In genomic region chr2:115581989-115582608, GRCm38 (mm10) we compare ENCODE assay signal across 8 mouse cellular contexts. TPM values are rescaled to one million over a fixed set of nuclear protein-coding genes. Genes with fewer than 3 reads are reported as not detected.
DNase-seq lines count a peak whose midpoint lies in the region; ATAC-seq and TF ChIP-seq lines count a peak whose summit lies in the region.

No protein-coding gene starts in this region.

- TF ChIP-seq CTCF in ES-Bruce4 (IDR thresholded peaks at IDR 0.05; ENCODE audit: low read depth, low read length): no peak

- H3K36me3 ChIP-seq in heart, embryonic 12.5 days: no peaks in the 10 kb centered on the region
- H3K36me3 ChIP-seq in ES-Bruce4 (ENCODE audit: control insufficient read depth, insufficient read depth, low read length, poor library complexity, severe bottlenecking): no peaks in the 10 kb centered on the region
- no peaks in the 10 kb centered on the region for H3K36me3 ChIP-seq in embryonic facial prominence, embryonic 13.5 days
- H3K36me3 ChIP-seq in limb, embryonic 11.5 days (ENCODE audit: control insufficient read depth, insufficient read depth, low read length): no peaks in the 10 kb centered on the region
- H3K36me3 ChIP-seq in stomach, embryonic 15.5 days: no peaks in the 10 kb centered on the region

- TF ChIP-seq EP300 in ES-Bruce4 (IDR thresholded peaks at IDR 0.05; ENCODE audit: insufficient read depth, low read depth, low read length): no peak

- H3K27ac ChIP-seq in heart, embryonic 12.5 days (ENCODE audit: poor library complexity, severe bottlenecking): peak overlapping the region; percentile 35
- H3K27ac ChIP-seq in ES-Bruce4 (ENCODE audit: insufficient read depth, low read length): 0 out of 2 replicates have a peak overlapping the region, but pooled peaks have one; percentile 29
- no peak overlapping the region for H3K27ac ChIP-seq in embryonic facial prominence, embryonic 13.5 days
- H3K27ac ChIP-seq in limb, embryonic 11.5 days (replicated peaks; ENCODE audit: low read depth, low read length): no peak overlapping the region
- peak overlapping the region; percentile 86; the same call in 1 of the 2 replicates for H3K27ac ChIP-seq in stomach, embryonic 15.5 days

- H3K4me2 ChIP-seq in heart, embryonic 12.5 days: peak overlapping the region; percentile 74
- peak overlapping the region; percentile 76 for H3K4me2 ChIP-seq in embryonic facial prominence, embryonic 13.5 days
- peak overlapping the region; percentile 43 for H3K4me2 ChIP-seq in limb, embryonic 11.5 days (ENCODE audit: low read depth, severe bottlenecking)
- H3K4me2 ChIP-seq in stomach, embryonic 15.5 days: peak overlapping the region; percentile 67

- TF ChIP-seq POLR2A in ES-Bruce4 (IDR thresholded peaks at IDR 0.05; ENCODE audit: insufficient read depth, low read length): no peak

- ATAC-seq in heart, embryonic 12.5 days (ENCODE audit: insufficient number of reproducible peaks, low FRiP score): no peak
- no peak for ATAC-seq in embryonic facial prominence, embryonic 13.5 days (ENCODE audit: insufficient number of reproducible peaks, insufficient read depth, low FRiP score, low TSS enrichment, low read depth)
- ATAC-seq in limb, embryonic 11.5 days (ENCODE audit: insufficient number of reproducible peaks, low FRiP score, low TSS enrichment, low read depth): no peak
- ATAC-seq in stomach, embryonic 15.5 days (ENCODE audit: insufficient read depth, low FRiP score, low read depth): no peak

- WGBS in heart, embryonic 12.5 days: 64% methylated on average over 10 of the region's 10 CpGs
- WGBS in embryonic facial prominence, embryonic 13.5 days: 68% methylated on average over 10 of the region's 10 CpGs
- 66% methylated on average over 10 of the region's 10 CpGs for WGBS in limb, embryonic 11.5 days
- WGBS in stomach, embryonic 15.5 days: 69% methylated on average over 10 of the region's 10 CpGs

- peak overlapping the region; percentile 70 for H3K4me3 ChIP-seq in heart, embryonic 12.5 days
- peak overlapping the region; percentile 89 for H3K4me3 ChIP-seq in ES-Bruce4 (ENCODE audit: low read depth, low read length)
- peak overlapping the region; percentile 66 for H3K4me3 ChIP-seq in embryonic facial prominence, embryonic 13.5 days
- H3K4me3 ChIP-seq in limb, embryonic 11.5 days (ENCODE audit: low read depth, low read length): peak overlapping the region; percentile 72
- H3K4me3 ChIP-seq in stomach, embryonic 15.5 days (replicated peaks): peak overlapping the region; percentile 73

- no peak for DNase-seq in heart, postnatal 25 days (ENCODE audit: low spot score)
- DNase-seq in limb, embryonic 11.5 days (ENCODE audit: low spot score): no peak
- no peak for DNase-seq in right cerebral cortex, adult 2 months (ENCODE audit: low spot score in 2 of 2)
- no peak for DNase-seq in spleen, postnatal 14 days (ENCODE audit: low spot score in 2 of 2)

- H3K4me1 ChIP-seq in heart, embryonic 12.5 days (replicated peaks): peaks cover 24% of the 10 kb centered on the region
- H3K4me1 ChIP-seq in ES-Bruce4 (ENCODE audit: control insufficient read depth, insufficient read depth, low read length): peaks cover 4% of the 10 kb centered on the region
- H3K4me1 ChIP-seq in embryonic facial prominence, embryonic 13.5 days: peaks cover 23% of the 10 kb centered on the region
- peaks cover 5% of the 10 kb centered on the region; the same call in 1 of the 2 replicates for H3K4me1 ChIP-seq in limb, embryonic 11.5 days (ENCODE audit: control insufficient read depth, insufficient read depth, low read length)
- H3K4me1 ChIP-seq in stomach, embryonic 15.5 days: peaks cover 21% of the 10 kb centered on the region

- no peaks in the 10 kb centered on the region for H3K9me3 ChIP-seq in heart, embryonic 12.5 days (replicated peaks)
- H3K9me3 ChIP-seq in ES-Bruce4 (replicated peaks; ENCODE audit: control insufficient read depth, insufficient read depth, low read length, poor library complexity, severe bottlenecking): no peaks in the 10 kb centered on the region
- no peaks in the 10 kb centered on the region for H3K9me3 ChIP-seq in embryonic facial prominence, embryonic 13.5 days
- no peaks in the 10 kb centered on the region for H3K9me3 ChIP-seq in limb, embryonic 11.5 days (ENCODE audit: control insufficient read depth, low read length)
- H3K9me3 ChIP-seq in stomach, embryonic 15.5 days: no peaks in the 10 kb centered on the region

- intact Hi-C loops in heart, postnatal 25 days (cut with DNase I): loop anchor here (10.0 kb wide), 2 partner anchors 483 to 927 kb away; partner anchors contain the start of genes Dph6 and Meis2

- H3K9ac ChIP-seq in heart, embryonic 12.5 days: peak overlapping the region; percentile 73
- peak overlapping the region; percentile 49 for H3K9ac ChIP-seq in ES-Bruce4 (ENCODE audit: low read depth, poor library complexity, severe bottlenecking)
- peak overlapping the region; percentile 82 for H3K9ac ChIP-seq in embryonic facial prominence, embryonic 13.5 days
- peak overlapping the region; percentile 46 for H3K9ac ChIP-seq in limb, embryonic 11.5 days (ENCODE audit: low read length)
- peak overlapping the region; percentile 37; the same call in 1 of the 2 replicates for H3K9ac ChIP-seq in stomach, embryonic 15.5 days

- H3K27me3 ChIP-seq in heart, embryonic 12.5 days (replicated peaks): no peaks in the 10 kb centered on the region
- H3K27me3 ChIP-seq in ES-Bruce4 (ENCODE audit: control insufficient read depth, insufficient read depth, low read length, poor library complexity, severe bottlenecking): no peaks in the 10 kb centered on the region
- no peaks in the 10 kb centered on the region for H3K27me3 ChIP-seq in embryonic facial prominence, embryonic 13.5 days
- no peaks in the 10 kb centered on the region for H3K27me3 ChIP-seq in limb, embryonic 11.5 days (ENCODE audit: control insufficient read depth, insufficient read depth, low read length)
- no peaks in the 10 kb centered on the region for H3K27me3 ChIP-seq in stomach, embryonic 15.5 days (replicated peaks)

RNA-seq across cellular contexts. Expression of gene BC052040, which starts 0.6 kb away (rescaled TPM):
- 18.4 and 20.6 TPM in 2 replicates for polyA plus RNA-seq in heart, embryonic 12.5 days (2016; fragmentation: Nextera tagmentation; extraction: Ambion mirVana)
- 1 to 10 TPM; 1.6 to 2.0 TPM for total RNA-seq in heart, postnatal 25 days (2021)
- polyA plus RNA-seq in ES-Bruce4 (2011; ENCODE audit: insufficient read depth, insufficient read length, low read depth, missing spikeins): 37.9 and 38.8 TPM in 2 replicates
- polyA plus RNA-seq in embryonic facial prominence, embryonic 13.5 days (2015; fragmentation: Nextera tagmentation; extraction: Ambion mirVana): 12.2 and 12.3 TPM in 2 replicates
- polyA plus RNA-seq in limb, embryonic 11.5 days (2014; fragmentation: Nextera tagmentation; extraction: Ambion mirVana): 13.4 and 13.6 TPM in 2 replicates
- 11.9 and 15.4 TPM in 2 replicates for polyA plus RNA-seq in stomach, embryonic 15.5 days (2015; fragmentation: Nextera tagmentation; extraction: Ambion mirVana)

Comparison
In these comparisons a context has a peak if more than half of its experiments do, and no peak if none do; other contexts are left out.
1. H3K27ac ChIP-seq: peak in heart, embryonic 12.5 days (single experiment), ES-Bruce4 (single experiment) and stomach, embryonic 15.5 days (single experiment); none in embryonic facial prominence, embryonic 13.5 days (single experiment) and limb, embryonic 11.5 days (single experiment).
2. Peak in every context shown above with its lines, with median percentiles within 50 percentile points of each other: H3K4me2 ChIP-seq, H3K4me3 ChIP-seq and H3K9ac ChIP-seq.